Mouse (Mus musculus): ENCODE results near the gene Tacc2. TPM values are rescaled to one million over a fixed set of nuclear protein-coding genes. Genes with fewer than 3 reads are reported as not detected.

Tacc2 gene
- polyA plus RNA-seq, 1 experiment from 2014 or later: 34.8 TPM

- no peak; the same call in 1 of the 2 replicates for ATAC-seq (ENCODE audit: insufficient number of reproducible peaks, insufficient read depth, low FRiP score, low TSS enrichment, low read depth)
- peak overlapping the region; percentile 75; the same call in 1 of the 2 replicates for H3K4me2 ChIP-seq
- H3K4me3 ChIP-seq (replicated peaks): peak overlapping the region; percentile 87; the same call in 1 of the 2 replicates
- H3K9me3 ChIP-seq: no peaks in the 10 kb centered on the region
- peaks cover 28% of the 10 kb centered on the region for H3K36me3 ChIP-seq
- 85% methylated on average over 12 of the region's 12 CpGs for WGBS
- no peaks in the 10 kb centered on the region; the same call in 1 of the 2 replicates for H3K27me3 ChIP-seq
- peaks cover 23% of the 10 kb centered on the region for H3K4me1 ChIP-seq (replicated peaks)
- H3K27ac ChIP-seq: no peak overlapping the region
- no peak overlapping the region for H3K9ac ChIP-seq (replicated peaks)
Observed at GRCm38 (mm10) chr7:130547635-130548175, 29.5 kb upstream of the Tacc2 start.

DNA sequence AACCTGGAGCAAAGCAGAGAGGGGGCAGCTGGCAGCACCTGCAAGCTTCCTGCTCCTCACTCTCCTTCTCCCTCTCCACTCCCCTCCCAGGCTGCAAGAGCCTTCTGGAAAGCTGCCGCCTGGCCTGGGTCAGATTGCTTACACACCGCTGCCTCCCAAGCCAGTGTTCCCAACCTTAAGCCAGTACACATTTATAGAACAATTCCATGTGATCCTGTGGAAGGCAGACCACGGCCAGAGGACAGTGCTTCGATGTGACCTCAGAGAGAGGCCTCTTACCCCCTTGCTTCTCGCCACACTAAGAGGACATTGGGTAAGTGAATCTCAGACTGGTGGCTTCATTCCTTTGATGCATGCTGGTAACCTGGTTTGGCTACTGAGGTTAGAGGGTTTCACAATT is 24.5 kb upstream of the Tacc2 start:
- H3K27ac ChIP-seq: no peak overlapping the region
- H3K4me1 ChIP-seq (replicated peaks): peaks cover 9% of the 10 kb centered on the region
- 56% methylated on average over 5 of the region's 5 CpGs for WGBS
- H3K4me3 ChIP-seq (replicated peaks): no peak overlapping the region
- ATAC-seq (ENCODE audit: insufficient number of reproducible peaks, insufficient read depth, low FRiP score, low TSS enrichment, low read depth): no peak
- no peak overlapping the region for H3K4me2 ChIP-seq
- no peaks in the 10 kb centered on the region for H3K36me3 ChIP-seq
- H3K27me3 ChIP-seq: no peaks in the 10 kb centered on the region; the same call in 1 of the 2 replicates
- H3K9ac ChIP-seq (replicated peaks): no peak overlapping the region
- no peaks in the 10 kb centered on the region for H3K9me3 ChIP-seq

- H3K27ac ChIP-seq: no peak overlapping the region
- H3K4me3 ChIP-seq (replicated peaks): no peak overlapping the region
- no peaks in the 10 kb centered on the region; the same call in 1 of the 2 replicates for H3K27me3 ChIP-seq
- ATAC-seq (ENCODE audit: insufficient number of reproducible peaks, insufficient read depth, low FRiP score, low TSS enrichment, low read depth): no peak
- no peaks in the 10 kb centered on the region for H3K9me3 ChIP-seq
- WGBS: 71% methylated on average over 4 of the region's 4 CpGs
- H3K4me2 ChIP-seq: no peak overlapping the region
- H3K36me3 ChIP-seq: no peaks in the 10 kb centered on the region
- no peak overlapping the region for H3K9ac ChIP-seq (replicated peaks)
- peaks cover 9% of the 10 kb centered on the region for H3K4me1 ChIP-seq (replicated peaks)
Observed at GRCm38 (mm10) chr7:130553321-130553720, 23.9 kb upstream of the Tacc2 start.

GRCm38 (mm10) chr7:130555597-130555996 is 21.6 kb upstream of the Tacc2 start:
- H3K9me3 ChIP-seq: no peaks in the 10 kb centered on the region
- H3K4me3 ChIP-seq (replicated peaks): no peak overlapping the region
- no peak overlapping the region for H3K4me2 ChIP-seq
- H3K27ac ChIP-seq: no peak overlapping the region
- peaks cover 9% of the 10 kb centered on the region for H3K4me1 ChIP-seq (replicated peaks)
- no peak for ATAC-seq (ENCODE audit: insufficient number of reproducible peaks, insufficient read depth, low FRiP score, low TSS enrichment, low read depth)
- H3K9ac ChIP-seq (replicated peaks): no peak overlapping the region
- H3K36me3 ChIP-seq: no peaks in the 10 kb centered on the region
- H3K27me3 ChIP-seq: no peaks in the 10 kb centered on the region; the same call in 1 of the 2 replicates
- WGBS: 84% methylated on average over 5 of the region's 5 CpGs

GRCm38 (mm10) chr7:130558592-130558991 is 18.6 kb upstream of the Tacc2 start:
- 72% methylated on average over 4 of the region's 4 CpGs for WGBS
- no peaks in the 10 kb centered on the region for H3K4me1 ChIP-seq (replicated peaks)
- H3K27ac ChIP-seq: no peak overlapping the region
- no peak overlapping the region for H3K4me3 ChIP-seq (replicated peaks)
- no peak overlapping the region for H3K4me2 ChIP-seq
- no peak for ATAC-seq (ENCODE audit: insufficient number of reproducible peaks, insufficient read depth, low FRiP score, low TSS enrichment, low read depth)
- H3K9ac ChIP-seq (replicated peaks): no peak overlapping the region
- H3K36me3 ChIP-seq: no peaks in the 10 kb centered on the region
- no peaks in the 10 kb centered on the region for H3K9me3 ChIP-seq
- 0 out of 2 replicates have a peak, but pooled peaks cover 6% of the 10 kb centered on the region for H3K27me3 ChIP-seq

- H3K4me2 ChIP-seq: no peak overlapping the region
- no peaks in the 10 kb centered on the region for H3K4me1 ChIP-seq (replicated peaks)
- ATAC-seq (ENCODE audit: insufficient number of reproducible peaks, insufficient read depth, low FRiP score, low TSS enrichment, low read depth): no peak
- H3K27ac ChIP-seq: no peak overlapping the region
- no peaks in the 10 kb centered on the region for H3K36me3 ChIP-seq
- no peak overlapping the region for H3K9ac ChIP-seq (replicated peaks)
- 67% methylated on average over 1 of the region's 1 CpGs for WGBS
- H3K4me3 ChIP-seq (replicated peaks): no peak overlapping the region
- 0 out of 2 replicates have a peak, but pooled peaks cover 6% of the 10 kb centered on the region for H3K27me3 ChIP-seq
- no peaks in the 10 kb centered on the region for H3K9me3 ChIP-seq
Observed at GRCm38 (mm10) chr7:130560933-130561332, 16.3 kb upstream of the Tacc2 start.

- ATAC-seq (ENCODE audit: insufficient number of reproducible peaks, insufficient read depth, low FRiP score, low TSS enrichment, low read depth): no peak
- Histone ChIP-seq H3K4me1 (replicated peaks) (no peaks in the 10 kb centered on the region), H3K9ac (replicated peaks) (no peak overlapping the region), H3K4me2 (no peak overlapping the region), H3K9me3 (no peaks in the 10 kb centered on the region), H3K27me3 (0 out of 2 replicates have a peak, but pooled peaks cover 6% of the 10 kb centered on the region), H3K4me3 (replicated peaks) (no peak overlapping the region), H3K36me3 (no peaks in the 10 kb centered on the region), H3K27ac (no peak overlapping the region)
- 84% methylated on average over 4 of the region's 4 CpGs for WGBS
Observed at GRCm38 (mm10) chr7:130563276-130563675, 14.0 kb upstream of the Tacc2 start.

- WGBS: 68% methylated on average over 4 of the region's 4 CpGs
- Histone ChIP-seq H3K4me3 (replicated peaks) (no peak overlapping the region), H3K36me3 (no peaks in the 10 kb centered on the region), H3K4me1 (replicated peaks) (no peaks in the 10 kb centered on the region), H3K9ac (replicated peaks) (no peak overlapping the region), H3K9me3 (no peaks in the 10 kb centered on the region), H3K27ac (no peak overlapping the region), H3K4me2 (no peak overlapping the region), H3K27me3 (0 out of 2 replicates have a peak, but pooled peaks cover 6% of the 10 kb centered on the region)
- ATAC-seq (ENCODE audit: insufficient number of reproducible peaks, insufficient read depth, low FRiP score, low TSS enrichment, low read depth): no peak
Observed at GRCm38 (mm10) chr7:130563880-130564279, 13.4 kb upstream of the Tacc2 start.

DNA sequence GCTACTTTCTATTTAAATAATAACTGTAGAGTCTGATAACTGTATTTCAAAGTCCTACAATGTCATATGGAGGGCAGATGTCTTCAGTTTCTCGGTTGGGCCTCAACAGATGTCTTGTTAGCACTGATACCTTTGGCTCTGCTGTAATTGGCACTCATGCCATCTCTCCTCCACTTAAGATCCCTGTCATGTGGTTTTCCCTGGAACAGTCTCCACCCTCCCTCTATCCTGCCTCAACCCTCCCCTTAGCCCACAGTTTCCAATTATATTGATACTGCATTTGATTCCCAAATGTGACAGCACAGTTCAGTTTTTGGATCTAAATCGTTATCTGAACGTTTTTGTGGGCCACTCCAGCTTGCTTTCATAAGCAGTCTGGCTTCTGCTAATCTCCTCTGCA is 12.6 kb upstream of the Tacc2 start:
- no peak overlapping the region for H3K27ac ChIP-seq
- H3K27me3 ChIP-seq: 0 out of 2 replicates have a peak, but pooled peaks cover 6% of the 10 kb centered on the region
- WGBS: 60% methylated on average over 3 of the region's 3 CpGs
- H3K36me3 ChIP-seq: no peaks in the 10 kb centered on the region
- no peak overlapping the region for H3K4me3 ChIP-seq (replicated peaks)
- no peak overlapping the region for H3K4me2 ChIP-seq
- H3K9me3 ChIP-seq: no peaks in the 10 kb centered on the region
- ATAC-seq (ENCODE audit: insufficient number of reproducible peaks, insufficient read depth, low FRiP score, low TSS enrichment, low read depth): no peak
- no peak overlapping the region for H3K9ac ChIP-seq (replicated peaks)
- no peaks in the 10 kb centered on the region for H3K4me1 ChIP-seq (replicated peaks)

DNA sequence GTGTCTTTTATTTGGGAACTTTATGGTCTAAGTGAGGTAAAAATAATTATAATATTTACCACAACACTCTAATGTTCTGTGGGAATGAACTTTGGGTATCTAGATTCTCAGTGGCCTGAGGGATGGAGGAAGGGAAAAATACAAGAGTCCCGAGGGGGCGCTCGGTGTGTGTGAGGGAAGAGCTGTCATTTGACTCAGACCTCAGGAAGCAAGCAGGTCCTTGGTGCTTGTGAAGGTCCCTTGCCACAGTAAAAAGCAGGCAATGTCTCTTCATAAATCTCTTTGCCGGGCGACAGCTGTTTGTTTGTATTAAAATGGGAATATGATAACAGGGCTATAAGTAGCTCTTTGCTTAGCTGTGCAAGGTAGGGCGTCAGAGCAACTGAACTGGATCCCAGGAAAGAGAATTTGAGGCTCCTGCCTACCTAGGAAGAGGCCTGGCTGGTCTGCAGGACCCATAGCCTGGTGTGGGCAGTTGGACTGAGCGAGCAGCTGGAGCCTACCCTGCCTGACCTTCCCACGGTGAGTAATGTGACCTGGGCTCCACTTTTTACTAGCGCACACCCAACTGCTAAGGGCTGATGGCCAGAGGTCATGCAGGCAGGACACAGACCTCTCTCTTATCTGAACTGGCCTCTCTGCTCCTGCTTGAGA is 8.3 kb upstream of the Tacc2 start:
- no peaks in the 10 kb centered on the region for H3K9me3 ChIP-seq
- H3K27me3 ChIP-seq: no peaks in the 10 kb centered on the region
- H3K36me3 ChIP-seq: no peaks in the 10 kb centered on the region
- no peak overlapping the region for H3K9ac ChIP-seq (replicated peaks)
- no peak overlapping the region for H3K4me2 ChIP-seq
- H3K4me3 ChIP-seq (replicated peaks): no peak overlapping the region
- no peak for ATAC-seq (ENCODE audit: insufficient number of reproducible peaks, insufficient read depth, low FRiP score, low TSS enrichment, low read depth)
- no peak overlapping the region for H3K27ac ChIP-seq
- peaks cover 11% of the 10 kb centered on the region for H3K4me1 ChIP-seq (replicated peaks)
- 55% methylated on average over 9 of the region's 9 CpGs for WGBS

- no peaks in the 10 kb centered on the region for H3K27me3 ChIP-seq
- H3K36me3 ChIP-seq: no peaks in the 10 kb centered on the region
- no peaks in the 10 kb centered on the region for H3K9me3 ChIP-seq
- WGBS: 55% methylated on average over 7 of the region's 7 CpGs
- no peak overlapping the region for H3K4me3 ChIP-seq (replicated peaks)
- H3K9ac ChIP-seq (replicated peaks): no peak overlapping the region
- no peak for ATAC-seq (ENCODE audit: insufficient number of reproducible peaks, insufficient read depth, low FRiP score, low TSS enrichment, low read depth)
- peaks cover 11% of the 10 kb centered on the region for H3K4me1 ChIP-seq (replicated peaks)
- no peak overlapping the region for H3K27ac ChIP-seq
- no peak overlapping the region for H3K4me2 ChIP-seq
Observed at GRCm38 (mm10) chr7:130570472-130570871, 6.8 kb upstream of the Tacc2 start.

Measured in limb, embryonic 12.5 days (tissue).